Mouse (Mus musculus): Measurements from ENCODE around the gene Sh3bp4.
A peak's percentile ranks its signal among the peaks of the same experiment; 100 is the strongest.

Gene Sh3bp4

DNA sequence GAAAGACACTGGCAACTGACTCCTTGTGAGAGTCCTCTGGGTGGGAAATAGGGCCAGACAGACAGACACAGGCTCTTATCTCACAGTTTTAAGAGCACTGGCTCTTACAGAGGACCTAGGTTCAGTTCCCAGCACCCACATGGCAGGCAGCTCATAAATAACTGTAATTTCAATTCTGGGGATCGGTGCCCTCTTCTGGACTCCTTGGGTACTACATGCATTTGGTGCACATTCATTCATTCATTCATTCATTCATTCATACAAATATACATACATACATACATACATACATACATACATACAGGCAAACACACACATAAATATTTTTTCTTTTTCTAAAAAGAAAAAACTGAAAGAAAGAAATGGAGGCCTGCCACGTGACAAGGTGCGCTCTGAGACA lies 56.9 kb downstream of the Sh3bp4 start:
- no peak for DNase-seq (ENCODE audit: low spot score)

DNA sequence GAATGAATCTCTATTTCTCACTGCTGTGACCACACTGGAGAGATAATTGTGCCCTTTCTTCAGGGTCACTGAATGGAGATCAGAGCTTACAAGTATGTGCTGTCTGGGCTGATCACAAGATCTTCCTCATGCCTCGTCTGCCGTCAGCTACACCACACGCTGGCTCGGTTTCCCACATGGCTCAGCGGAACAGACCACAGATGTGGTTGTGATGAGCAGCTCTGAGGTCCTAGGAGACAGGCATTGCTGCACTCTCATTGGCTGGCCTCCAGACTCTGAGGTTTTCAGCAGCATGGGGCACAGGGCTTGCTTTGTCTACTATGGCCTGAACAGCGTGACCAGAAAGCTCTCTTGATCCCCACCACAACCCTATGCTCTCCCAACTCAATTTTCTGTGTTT lies 60.2 kb downstream of the Sh3bp4 start:
- DNase-seq (ENCODE audit: low spot score) = no peak

DNA sequence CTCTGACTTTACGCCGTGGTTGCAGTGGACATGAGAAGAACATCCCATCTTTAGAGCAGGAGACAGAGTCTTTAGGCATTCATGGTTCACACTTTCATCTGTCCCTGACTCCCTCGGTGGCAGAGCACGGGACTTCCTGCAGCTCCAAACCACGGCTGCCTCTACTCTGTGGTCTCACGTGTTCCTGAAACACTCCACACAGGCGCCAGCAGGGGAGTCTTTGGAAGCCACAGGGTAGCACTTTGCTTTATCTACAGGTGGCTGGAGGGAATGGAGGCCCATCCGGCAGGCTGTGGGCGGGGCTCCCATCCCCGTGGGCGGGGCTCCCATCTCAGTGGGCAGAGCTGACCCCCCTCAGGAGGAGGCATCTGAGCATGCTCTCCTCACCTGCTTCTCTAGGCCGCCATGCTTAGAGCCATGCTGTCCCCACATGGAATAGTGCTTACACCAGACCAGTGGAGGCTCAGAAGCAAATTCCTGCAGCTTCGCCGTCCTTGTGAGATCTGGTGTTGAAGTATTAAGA lies 60.9 kb downstream of the Sh3bp4 start:
- DNase-seq (ENCODE audit: low spot score) = no peak

DNA sequence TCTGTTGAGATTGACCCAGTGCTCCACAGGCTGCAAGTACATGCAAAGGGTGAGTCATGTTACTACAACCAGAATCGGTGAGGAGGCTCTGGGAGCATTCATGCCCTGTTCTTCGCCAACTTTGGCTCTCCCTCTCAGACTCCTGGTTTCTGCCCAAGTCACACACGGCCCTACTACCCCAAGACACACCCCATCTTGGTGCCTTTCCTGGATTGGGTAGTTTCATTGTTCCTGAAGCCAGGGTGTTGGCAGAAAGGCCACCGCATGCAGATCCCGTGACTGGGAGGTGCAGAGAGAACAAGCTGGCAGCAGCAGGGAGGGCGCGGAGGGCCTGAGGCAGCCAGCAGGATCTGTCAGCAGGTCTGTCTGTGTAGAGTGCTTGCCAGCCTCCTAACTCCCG lies 61.5 kb downstream of the Sh3bp4 start:
- DNase-seq (ENCODE audit: low spot score) = no peak

DNA sequence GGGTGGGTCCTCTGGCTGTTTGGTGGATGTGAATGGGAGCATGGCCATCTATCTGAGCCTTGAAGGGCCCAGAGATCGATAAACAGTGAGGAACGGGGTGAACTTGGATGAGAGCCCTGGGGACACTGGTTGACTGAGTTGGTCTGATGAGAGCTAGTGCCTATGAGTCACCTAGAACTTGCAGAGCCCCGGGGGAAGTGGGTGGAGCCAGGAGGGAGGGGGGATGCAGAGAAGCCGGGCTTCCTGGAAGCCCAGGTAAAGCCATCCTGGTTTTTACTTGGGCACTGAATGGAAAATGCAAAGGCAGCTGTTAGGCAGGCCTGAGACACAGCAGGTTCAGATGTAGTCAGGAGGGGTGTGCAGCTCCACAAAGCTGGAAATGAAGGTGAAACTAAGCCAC lies 63.1 kb downstream of the Sh3bp4 start:
- no peak for DNase-seq (ENCODE audit: low spot score)

DNA sequence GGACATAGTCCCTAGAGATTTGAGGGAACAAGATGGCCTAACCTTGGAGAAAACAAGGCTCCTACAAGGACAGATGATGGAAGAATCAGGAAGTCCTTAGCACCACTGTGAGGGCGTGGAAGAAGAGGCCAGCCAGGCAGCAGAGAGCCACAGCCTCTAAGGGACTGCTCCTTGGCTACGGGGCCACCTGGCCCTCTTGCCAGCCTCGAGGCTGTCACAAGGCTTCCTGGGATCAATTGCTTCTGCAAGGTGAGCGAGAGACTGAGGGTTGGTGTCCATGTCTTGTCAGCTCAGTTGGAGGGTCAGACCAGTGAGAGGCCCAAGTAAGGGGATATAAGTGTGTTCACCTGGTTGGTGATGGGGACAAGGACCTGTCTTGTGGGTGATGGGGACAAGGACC lies 63.5 kb downstream of the Sh3bp4 start:
- no peak for DNase-seq (ENCODE audit: low spot score)

DNA sequence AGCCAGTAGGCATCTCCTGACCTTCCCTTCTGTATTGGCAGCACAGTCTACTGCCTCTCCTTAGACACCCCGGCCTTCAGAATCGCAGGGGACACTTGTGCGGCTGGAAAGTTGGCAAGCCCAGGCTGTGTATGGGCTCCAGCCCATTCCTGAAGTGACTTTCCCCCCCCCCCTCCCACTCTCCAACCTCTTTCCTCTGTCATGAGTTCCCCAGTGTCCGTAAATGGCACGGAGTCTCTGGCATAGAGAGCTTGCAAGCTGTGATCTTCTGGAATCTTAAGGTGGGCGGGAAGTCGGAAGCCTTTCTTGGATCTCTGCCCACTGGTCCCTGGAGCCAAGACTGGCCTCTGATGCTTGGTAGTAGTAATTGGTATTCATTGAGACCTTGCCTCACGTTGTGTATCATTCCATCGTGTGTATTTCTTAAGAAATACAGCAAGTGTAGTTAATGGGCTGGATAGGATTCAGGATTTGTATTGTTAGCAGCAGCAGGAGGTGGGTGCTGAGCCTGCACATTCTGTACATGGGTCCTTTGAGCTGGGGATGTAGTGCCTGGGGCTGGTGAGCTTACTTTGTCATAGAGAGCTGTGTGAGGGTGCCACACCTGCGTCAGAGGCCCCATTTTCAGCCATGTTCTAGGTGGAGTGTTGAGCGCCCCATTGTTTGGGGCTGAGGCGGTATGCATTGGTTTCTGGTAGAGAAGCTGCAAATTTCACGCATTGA lies 66.0 kb downstream of the Sh3bp4 start:
- DNase-seq (ENCODE audit: low spot score) = no peak

DNA sequence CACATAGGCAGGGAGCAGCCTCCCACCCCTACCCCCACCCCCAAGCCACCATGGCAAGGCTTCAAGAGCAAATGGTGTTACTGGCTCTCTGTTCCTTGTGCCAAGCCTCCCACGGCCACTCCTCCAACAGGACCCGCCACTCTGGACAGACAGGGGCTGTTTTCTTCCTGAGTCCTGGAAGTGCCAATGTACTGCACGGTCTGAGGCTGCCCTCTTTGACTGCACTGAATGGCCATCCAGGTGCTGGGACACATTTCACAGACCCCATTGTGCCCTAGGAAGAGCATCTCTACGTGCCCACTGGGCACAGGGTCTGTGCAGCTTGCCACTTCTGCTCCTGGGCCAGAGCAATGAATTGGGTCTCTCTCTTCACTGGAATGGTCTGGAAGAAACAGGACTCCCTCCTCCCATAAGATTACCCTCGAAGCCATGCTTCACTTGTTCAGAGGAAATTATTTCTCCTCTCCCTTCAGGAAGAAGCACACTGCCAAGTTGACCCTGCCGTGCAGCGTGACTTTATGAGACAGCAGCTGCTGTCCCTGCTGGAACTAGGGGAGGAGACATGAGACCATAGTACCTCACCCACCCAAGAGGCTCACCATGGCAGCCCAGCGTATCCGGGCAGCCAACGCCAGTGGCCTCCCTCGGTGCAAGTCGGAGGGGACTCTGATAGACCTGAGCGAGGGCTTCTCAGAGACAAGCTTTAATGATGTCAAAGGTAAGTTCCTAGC lies 67.0 kb downstream of the Sh3bp4 start:
- DNase-seq (ENCODE audit: low spot score) = no peak

DNA sequence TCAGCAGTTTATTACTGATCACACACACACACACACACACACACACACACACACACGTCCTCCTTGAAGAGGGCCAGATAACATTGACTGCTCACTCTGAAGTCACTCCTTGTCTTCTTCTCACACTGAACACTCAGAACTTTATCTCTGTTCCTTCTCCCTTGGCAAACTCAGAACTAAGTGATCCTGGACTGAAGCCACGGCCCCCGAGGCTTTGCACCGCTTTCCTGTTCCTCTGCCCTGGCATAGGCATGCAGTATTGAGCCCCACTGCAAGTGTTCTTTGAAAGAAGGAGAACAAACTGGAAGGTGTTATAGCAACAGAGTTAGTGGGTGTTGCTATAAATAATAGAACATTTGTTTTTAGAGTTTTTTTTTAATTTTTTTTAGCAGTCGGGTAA lies 68.1 kb downstream of the Sh3bp4 start:
- no peak for DNase-seq (ENCODE audit: low spot score)

DNA sequence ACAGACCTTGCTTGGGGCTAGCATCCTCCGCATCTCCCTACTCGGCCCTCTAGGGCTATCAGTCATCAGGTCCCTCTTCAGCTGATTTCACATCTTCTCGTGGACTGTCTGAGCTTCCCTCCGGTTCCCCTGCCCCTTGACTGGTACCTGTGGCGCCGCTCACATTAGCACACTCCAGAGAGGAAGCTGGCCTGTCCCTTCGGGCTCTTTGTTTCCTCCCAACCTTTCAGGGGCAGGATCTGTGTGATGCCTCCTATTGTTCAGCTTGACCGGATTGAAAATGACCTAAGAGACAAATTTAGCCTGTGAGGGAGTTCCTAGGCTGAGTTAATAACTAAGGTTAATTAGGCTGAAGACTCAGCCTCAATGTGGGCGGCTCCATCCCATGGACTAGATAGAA lies 69.9 kb downstream of the Sh3bp4 start:
- DNase-seq (ENCODE audit: low spot score) = no peak

DNA sequence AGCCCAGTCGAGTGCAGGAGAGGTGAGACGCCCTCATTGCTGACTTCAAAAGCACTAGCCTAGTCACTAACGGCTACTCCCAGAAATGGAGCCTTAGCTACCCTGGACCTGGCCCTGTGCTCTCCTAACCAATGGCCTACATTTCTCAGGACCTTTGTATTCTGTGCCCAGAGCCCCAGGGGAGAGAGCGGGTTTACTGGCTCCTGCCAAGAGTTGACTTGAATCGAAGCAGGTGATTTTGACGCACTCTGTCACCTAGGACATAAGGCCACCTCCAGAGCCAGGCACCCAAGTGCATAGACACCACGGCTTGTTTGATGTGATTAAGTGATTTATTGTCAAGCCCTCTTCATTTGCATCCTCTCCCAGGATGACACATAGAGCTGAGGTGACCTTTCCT lies 80.9 kb downstream of the Sh3bp4 start:
- no peak for DNase-seq (ENCODE audit: low spot score)

DNA sequence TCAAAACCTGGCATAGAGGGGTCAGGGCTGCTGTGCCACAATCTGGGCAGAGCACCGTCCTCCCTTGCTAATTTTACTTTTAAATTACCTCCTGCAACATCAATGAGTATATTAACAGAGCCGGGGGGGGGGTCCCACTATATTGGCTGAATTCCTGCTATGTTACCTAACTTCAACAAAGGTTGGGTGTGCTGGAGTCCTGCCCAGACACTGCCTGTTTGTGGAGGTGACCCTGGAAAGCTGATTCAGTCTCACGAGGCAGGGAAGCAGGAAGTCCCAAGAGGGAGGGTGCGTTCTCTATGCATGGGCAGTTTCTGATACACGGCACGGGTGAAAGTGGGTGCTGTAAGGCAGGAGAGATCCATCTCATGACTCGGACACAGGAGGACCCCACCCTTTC lies 82.4 kb downstream of the Sh3bp4 start:
- no peak for DNase-seq (ENCODE audit: low spot score)

DNA sequence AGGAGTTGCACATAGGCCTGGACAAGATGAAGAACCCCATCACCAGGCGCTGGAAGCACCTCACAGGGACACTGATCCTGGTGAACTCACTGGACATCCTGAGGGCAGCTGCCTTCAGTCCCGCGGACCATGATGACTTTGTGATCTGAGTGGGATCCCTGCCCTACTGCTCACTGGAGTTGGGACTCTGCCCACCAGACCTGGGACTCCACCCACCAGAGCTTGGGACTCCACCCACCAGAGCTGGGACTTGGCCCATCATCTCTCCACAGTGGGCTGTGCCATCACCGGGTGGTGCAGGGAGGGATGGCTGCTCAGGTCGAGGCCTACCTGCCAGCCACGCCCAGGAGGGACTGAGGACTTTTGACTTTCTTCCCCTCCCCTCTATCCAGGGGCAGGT lies 83.0 kb downstream of the Sh3bp4 start:
- no peak for DNase-seq (ENCODE audit: low spot score)

DNA sequence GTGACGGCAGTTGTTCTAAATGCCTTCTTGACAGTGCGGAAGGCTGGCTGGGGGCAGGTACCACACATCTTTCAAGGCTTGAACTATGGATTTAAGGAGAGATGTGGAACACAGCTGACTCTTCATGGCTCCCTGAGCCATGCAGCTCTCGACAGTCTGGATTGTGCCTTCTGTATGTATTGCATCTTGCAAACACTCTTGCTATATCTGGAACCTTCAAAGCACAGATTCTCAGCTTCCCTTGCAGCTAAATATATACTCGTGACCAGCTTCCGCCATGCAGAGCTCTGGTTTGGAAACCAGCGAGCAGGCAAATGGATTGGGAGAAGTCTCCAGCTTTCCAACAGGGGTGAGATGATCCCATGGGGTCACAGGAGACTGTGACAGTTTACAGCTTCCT lies 93.3 kb downstream of the Sh3bp4 start:
- DNase-seq (ENCODE audit: low spot score) = no peak

DNA sequence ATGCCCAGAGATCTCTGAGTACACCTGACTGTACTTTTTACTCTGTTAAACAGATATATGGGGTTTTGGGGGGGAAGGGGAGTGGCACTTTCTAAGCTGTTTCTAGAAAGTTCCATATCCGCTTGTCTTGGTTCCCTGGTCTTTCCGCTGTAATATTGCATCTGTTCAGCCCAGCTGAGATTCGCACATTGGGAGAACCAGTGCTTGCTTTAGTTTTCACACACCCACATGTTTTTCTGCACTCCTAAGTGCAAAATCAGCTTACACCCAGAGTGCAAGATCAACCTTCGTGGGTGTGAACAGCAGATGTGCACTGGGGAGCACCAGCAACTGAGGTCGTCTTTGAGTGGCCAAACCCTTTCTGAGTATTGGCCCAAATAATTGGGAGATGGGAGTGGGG lies 94.1 kb downstream of the Sh3bp4 start:
- no peak for DNase-seq (ENCODE audit: low spot score)

DNA sequence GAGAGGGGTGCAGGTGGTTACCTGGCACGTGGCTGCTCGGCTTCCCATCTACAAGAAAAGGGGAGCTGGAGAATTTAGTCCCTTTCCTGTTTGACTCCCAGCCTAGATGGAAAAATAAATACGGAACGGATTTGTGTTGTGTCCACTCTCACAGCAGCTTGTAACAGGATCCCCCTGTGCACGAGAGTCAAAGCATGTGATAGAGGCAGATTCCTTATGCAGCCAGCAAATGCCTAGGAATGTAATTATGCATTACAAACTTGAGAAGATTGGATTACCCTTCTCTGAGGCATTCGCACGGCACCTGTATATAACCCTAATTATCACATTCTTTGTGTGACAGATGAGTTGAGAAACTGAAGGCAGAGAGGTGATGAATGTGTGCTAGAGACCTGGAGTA lies 94.5 kb downstream of the Sh3bp4 start:
- no peak for DNase-seq (ENCODE audit: low spot score)

DNA sequence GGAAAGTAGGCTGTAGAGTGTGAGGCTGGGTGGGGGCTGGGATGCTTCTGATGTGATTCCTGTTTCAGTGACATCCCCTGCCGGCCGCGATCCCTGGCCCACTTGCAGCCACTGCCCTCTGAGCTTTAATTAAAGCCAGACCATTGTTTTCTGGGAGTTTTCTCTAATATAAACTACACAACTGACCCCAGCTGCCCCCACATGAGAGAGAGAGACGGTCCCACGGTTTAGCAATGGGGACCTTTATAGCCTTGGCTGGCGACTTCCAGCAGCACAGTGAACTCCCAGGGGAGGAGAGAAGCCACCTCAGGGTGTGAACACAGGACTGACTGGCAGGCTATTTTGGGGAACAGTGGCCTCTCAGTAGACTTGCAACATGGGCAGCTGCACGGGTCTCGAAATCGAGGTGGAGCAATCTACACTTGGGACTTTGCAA lies 96.6 kb downstream of the Sh3bp4 start:
- DNase-seq (ENCODE audit: low spot score) = no peak

DNA sequence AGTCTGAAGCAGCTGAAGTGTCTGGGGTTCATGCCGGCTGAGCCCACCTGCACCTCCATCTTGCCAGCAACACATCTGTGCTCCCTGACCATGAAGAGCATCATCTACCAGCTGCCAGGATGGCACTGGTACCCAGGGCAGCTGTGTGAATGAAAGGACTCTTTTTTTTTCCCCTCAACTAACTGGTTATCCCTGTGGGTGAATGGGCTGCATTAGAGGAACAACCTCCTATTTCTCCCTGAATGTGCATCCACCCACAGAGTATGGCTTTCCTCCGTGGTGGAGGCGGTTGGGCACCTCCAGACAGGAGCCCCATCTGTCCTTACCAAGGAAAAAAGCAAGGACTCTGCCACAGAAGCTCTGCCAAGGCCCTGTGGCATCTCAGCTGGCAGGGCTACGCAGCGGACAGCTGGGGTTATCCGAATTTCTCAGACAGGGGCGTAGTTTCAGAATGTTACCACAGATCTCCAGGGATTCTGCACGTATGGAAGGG lies 101.1 kb downstream of the Sh3bp4 start:
- DNase-seq (ENCODE audit: low spot score) = peak; percentile 10

DNA sequence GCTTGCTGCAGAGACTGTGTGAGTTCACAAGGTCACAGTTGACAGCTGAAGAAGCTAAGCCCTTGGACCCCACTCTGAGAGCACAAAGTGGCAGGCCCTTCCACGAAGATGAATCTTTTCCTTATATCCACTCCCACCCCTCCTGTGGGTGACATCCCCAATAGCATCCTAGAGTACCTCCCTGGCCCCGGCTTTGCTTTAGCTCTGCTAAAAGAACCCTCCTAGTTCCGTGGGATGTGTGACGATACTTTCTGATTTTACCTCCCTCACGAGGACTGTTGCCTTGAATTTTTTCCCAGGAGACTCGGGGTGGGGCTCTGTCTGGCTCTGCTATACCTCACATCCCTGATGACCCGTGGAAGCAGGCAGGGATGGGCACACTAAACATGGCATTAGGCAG lies 104.4 kb downstream of the Sh3bp4 start:
- DNase-seq (ENCODE audit: low spot score) = no peak

DNA sequence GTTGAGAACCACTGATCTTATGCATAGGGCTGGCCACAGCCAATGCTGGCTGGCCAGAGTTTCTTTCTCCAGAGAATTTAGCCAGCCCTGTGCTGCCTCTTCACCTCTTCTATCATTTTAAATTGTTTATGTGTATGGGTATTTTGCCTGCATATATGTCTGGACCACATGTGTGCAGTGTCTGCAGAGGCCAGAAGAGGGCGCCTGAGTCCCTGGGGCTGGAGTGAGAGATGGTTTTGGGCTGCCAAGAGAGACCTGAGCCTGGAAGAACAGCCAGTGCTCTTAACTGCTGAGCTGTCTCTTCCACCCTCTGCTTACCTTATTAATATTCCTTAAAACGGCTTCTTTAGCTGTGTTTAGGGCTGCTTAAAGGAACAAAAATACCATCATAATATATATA lies 105.1 kb downstream of the Sh3bp4 start:
- no peak for DNase-seq (ENCODE audit: low spot score)

DNA sequence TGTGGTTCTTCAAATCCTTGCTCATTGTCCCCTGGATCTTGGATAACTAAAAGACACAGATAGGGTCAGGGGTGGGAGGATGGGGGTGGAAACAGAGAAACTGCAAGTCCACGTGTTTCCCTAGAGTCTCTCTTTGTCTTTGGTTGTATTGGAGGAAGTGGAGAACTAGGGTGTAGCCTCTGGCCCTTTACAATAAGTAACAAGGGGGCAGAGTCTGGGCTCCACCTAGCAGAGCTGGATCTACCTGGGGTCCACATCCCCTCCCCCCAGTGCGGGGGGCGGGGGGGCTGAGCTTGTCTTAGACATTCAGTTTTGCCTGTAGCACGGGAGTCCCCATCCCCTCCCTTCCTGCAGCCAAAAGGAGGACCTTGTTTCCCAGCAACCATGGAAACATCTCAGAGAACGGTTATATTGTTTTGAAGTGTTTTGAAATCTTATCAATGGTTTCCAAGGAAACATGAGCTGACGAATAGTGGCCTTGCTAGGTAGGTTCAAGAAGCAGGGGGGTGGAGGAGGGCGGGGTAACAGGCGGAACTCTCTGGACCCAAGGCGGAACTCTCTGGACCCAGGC lies 113.1 kb downstream of the Sh3bp4 start:
- DNase-seq (ENCODE audit: low spot score) = no peak

DNA sequence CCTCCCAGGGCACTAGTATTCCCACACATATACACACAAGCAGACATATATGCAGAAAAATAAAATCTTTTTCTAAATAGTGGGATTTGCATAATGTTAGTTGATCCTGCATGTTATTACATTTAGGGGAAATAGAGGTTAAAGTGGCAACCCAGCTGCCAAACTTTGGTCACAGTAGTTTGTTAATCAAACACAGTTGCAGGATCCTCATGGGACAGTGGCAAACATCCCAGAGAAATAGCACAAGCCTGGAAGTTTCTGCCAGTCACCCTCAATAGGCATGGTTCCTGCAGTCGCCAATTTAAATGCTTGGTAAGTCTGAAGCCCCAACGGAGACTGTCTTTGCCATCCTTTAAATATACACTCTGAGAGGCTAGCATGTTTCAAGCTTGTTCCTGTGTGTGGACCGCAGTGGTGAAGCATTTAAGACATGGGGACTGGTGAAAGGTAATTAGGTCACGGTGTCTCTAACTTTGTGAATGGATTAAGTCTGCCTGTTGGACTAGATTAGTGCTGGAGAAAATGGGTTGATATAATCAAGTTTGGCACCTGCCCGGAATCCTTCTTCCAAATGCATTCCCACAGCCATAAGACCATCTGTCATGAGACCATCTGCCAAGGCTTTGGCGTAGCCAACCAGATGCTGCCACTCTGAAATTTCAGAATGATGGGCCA lies 114.0 kb downstream of the Sh3bp4 start:
- peak; percentile 43 for DNase-seq (ENCODE audit: low spot score)

DNA sequence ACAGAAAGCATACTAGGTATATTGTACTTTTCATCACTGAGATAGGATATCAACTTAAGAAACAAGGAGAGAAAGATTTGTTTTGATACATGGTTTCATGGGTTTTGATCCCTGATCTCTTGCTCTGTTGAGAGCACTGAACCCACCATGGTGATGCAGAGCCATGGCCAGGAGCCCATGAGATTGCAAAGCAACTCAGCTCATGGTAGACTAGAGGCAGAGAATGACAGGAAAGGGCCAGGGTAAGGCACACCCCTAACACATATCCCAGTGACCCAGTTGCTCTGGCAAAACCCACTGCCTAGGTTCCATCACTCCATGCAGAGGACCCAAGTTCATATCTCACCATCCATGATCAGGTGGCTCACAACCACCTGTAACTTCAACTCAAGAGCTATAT lies 114.6 kb downstream of the Sh3bp4 start:
- DNase-seq (ENCODE audit: low spot score) = no peak

Data from layer of hippocampus, adult 9-10 months (tissue).